Mouse (Mus musculus): ENCODE results near the gene Mcts2.

- no peak for TF ChIP-seq HCFC1 (IDR thresholded peaks at IDR 0.05; ENCODE audit: low read depth, low read length)
- TF ChIP-seq CHD2 (IDR thresholded peaks at IDR 0.05; ENCODE audit: low read length), result no peak
- no peak for TF ChIP-seq MAX (IDR thresholded peaks at IDR 0.05; ENCODE audit: low read length)
- no peak for TF ChIP-seq CTCF (IDR thresholded peaks at IDR 0.05 in 2 of 3, conservative IDR thresholded peaks at IDR 0.05 in 1 of 3; ENCODE audit: control insufficient read depth in 1 of 3, insufficient read depth in 1 of 3, low read depth in 2 of 3, low read length in 3 of 3, poor library complexity in 1 of 3, severe bottlenecking in 1 of 3)
- no peak for TF ChIP-seq ZNF384 (IDR thresholded peaks at IDR 0.05; ENCODE audit: low read depth, low read length)
- no peak for TF ChIP-seq TAL1 (IDR thresholded peaks at IDR 0.05; ENCODE audit: low read length)
- TF ChIP-seq ETS1 (IDR thresholded peaks at IDR 0.05; ENCODE audit: low read depth, low read length), result no peak
- TF ChIP-seq POLR2A (IDR thresholded peaks at IDR 0.05; ENCODE audit: control insufficient read depth in 1 of 2, insufficient read depth in 1 of 2, low read depth in 1 of 2, low read length in 2 of 2, poor library complexity in 1 of 2), result no peak
- TF ChIP-seq E2F4 (IDR thresholded peaks at IDR 0.05; ENCODE audit: borderline replicate concordance, low read depth, low read length), result no peak
- TF ChIP-seq MXI1 (IDR thresholded peaks at IDR 0.05; ENCODE audit: low read depth, low read length), result no peak
Observed at GRCm38 (mm10) chr2:152638865-152639264, 48.0 kb upstream of the Mcts2 start.
